Mouse (Mus musculus) brain, adult 10 weeks (tissue): ENCODE results near the gene Csrp2. TPM values are rescaled to one million over a fixed set of nuclear protein-coding genes. Genes with fewer than 3 reads are reported as not detected.

Experiments used
- polyA plus RNA-seq: library from polyadenylated mRNA; stranded (reverse); fragments of 350-450 nt; fragmentation: Illumina TruSeq; extraction: RNeasy Lipid Tissue Mini Kit (QIAGEN cat#74804); gene quantifications from one replicate; pipeline ENCODE4 v1.2.3, GENCODE M21; 2015; ENCODE audit warnings: low read depth, low replicate concordance

Csrp2 gene
- polyA plus RNA-seq: 19.1 TPM

DNA sequence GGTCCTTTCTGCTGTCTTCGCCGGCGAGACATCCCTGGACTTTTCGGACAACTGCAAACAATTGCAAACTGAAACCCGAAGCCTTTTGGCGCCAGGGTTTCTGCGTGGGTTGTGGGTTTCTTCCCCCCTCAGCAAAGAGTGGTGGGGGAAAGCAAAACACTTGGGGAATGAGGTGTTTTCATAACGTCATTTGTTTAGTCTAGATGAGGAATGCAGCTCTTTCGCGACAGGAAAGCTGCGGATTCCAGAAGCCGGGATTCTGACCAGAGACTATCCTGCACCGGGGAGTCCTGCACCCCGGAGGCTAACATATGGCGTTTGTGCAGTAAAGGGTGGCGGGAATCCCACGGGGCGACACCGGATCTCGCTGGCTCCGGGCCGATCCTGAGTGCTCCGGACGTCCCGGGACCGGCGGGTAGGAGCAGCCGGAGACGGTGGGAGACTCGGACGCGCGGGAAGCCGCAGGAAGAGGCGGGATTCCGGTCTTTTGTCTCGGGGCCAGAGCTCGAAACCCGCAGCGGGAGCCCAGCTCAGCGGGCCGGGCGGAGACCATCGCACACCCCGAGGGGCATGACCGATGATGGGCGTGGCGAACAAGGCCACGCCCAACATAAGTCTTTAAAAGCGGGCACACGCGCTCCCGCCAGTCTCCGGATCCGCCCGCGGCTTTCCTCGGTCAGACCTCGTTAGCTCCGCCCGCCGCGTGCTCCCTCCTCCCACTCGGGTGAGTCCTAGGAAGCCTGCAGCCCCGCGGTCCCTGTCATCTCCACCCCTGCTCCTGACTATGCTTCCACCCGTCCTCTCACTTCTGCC is at the start of gene Csrp2:
Gene Csrp2 (plus strand): TSS at position 259 of the 813 bp plus-strand sequence.

Other genes starting within 250 kb of the Csrp2 start
- 0.18 TPM for gene E2f7, start 174.3 kb upstream of the Csrp2 start, polyA plus RNA-seq
- 82.3 TPM for gene Zdhhc17, start 90.4 kb downstream of the Csrp2 start, polyA plus RNA-seq
- 54.2 TPM for gene Osbpl8, start 245.0 kb downstream of the Csrp2 start, polyA plus RNA-seq